Mouse (Mus musculus) layer of hippocampus, adult 18-20 months (tissue): ENCODE data around the gene Dpf2. TPM values are rescaled to one million over a fixed set of nuclear protein-coding genes. Genes with fewer than 3 reads are reported as not detected.

Source experiments
- DNase-seq, 2 experiments: peaks; one replicate each; pipeline ENCODE4 v3.0.0; 2022; ENCODE audit warnings: low spot score in 2 of 2
- total RNA-seq, 2 experiments: library from RNA; stranded (reverse); gene quantifications; 2 replicates each; pipeline ENCODE4 v1.2.3; 2021

Dpf2 gene
- total RNA-seq, 2 experiments from 2014 or later, result 90.8 to 100 TPM

GRCm38 (mm10) chr19:5871273-5871672 is 41.5 kb downstream of the Dpf2 start:
- DNase-seq, result no peak

DNA sequence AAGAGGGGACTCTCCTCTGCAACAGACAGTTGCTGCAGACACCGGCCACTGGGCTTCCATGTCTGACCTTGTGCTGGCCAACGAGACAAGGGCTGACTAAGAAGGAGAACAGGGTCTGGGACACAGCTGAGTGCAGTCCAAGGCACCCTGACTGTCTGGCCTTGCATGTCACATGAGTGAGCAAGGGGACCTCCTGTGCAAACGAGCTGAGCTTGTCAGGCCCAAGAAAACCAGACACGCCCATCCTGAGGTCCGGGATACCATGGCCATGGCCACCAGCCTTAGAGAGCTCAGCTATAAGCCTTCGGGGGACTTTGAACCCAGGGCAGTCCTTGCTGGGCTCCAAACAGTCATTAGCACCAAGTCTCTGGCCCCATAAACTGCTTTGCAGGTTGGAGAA is 44.7 kb downstream of the Dpf2 start:
- DNase-seq, result no peak

- DNase-seq, result no peak
Measured at GRCm38 (mm10) chr19:5864710-5865398, 48.0 kb downstream of the Dpf2 start.

GRCm38 (mm10) chr19:5863776-5864175 is 49.0 kb downstream of the Dpf2 start:
- DNase-seq, result no peak

- no peak for DNase-seq
Measured at GRCm38 (mm10) chr19:5862335-5863085, 50.3 kb downstream of the Dpf2 start.

DNA sequence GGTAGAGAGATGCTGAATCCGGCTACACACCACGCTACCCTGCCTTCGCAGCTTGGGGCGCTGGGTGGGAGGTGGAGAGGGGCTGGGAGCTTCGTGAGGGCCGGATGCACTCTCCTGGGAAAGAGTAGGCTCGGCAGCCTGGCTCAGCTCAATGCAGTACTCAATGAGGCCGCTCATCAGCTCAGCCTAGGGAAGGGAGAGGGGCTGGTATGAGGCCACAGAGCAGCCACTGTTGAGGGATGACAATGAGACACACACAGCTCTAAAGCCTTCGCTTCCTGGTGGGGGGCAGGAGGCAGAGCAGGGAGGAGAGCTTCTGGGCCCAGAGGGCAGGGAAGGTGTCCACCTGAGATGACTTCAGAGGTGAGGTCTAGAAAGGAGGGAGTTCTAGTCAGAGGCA is 56.2 kb downstream of the Dpf2 start:
- DNase-seq, result no peak

- no peak for DNase-seq
Measured at GRCm38 (mm10) chr19:5852035-5852722, 60.6 kb downstream of the Dpf2 start.

DNA sequence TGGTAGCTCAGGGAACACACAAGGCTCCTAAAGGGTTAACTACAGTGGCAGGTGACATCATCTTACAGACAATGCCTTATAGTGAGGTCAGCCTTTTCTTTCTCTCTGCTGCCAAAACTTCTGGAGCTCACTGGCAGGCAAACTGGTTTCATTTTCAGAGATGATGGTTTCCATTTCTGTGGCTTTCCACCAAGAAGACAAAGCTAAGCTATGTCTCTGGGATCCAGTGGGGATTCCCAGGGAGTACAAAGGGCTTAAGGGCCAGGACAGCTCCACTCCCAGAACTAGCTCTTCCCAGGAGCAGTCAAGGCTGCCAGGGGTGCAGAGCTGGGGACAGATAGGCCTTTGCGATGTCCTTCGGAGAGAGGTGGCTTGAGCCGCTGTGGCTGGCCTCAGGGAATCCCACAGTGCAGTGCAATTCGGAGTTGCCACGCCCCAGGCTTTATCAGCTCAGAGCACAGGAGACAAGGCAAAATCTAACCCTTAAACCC is 61.3 kb downstream of the Dpf2 start:
- no peak for DNase-seq

GRCm38 (mm10) chr19:5850860-5851259 is 62.0 kb downstream of the Dpf2 start:
- no peak for DNase-seq

DNA sequence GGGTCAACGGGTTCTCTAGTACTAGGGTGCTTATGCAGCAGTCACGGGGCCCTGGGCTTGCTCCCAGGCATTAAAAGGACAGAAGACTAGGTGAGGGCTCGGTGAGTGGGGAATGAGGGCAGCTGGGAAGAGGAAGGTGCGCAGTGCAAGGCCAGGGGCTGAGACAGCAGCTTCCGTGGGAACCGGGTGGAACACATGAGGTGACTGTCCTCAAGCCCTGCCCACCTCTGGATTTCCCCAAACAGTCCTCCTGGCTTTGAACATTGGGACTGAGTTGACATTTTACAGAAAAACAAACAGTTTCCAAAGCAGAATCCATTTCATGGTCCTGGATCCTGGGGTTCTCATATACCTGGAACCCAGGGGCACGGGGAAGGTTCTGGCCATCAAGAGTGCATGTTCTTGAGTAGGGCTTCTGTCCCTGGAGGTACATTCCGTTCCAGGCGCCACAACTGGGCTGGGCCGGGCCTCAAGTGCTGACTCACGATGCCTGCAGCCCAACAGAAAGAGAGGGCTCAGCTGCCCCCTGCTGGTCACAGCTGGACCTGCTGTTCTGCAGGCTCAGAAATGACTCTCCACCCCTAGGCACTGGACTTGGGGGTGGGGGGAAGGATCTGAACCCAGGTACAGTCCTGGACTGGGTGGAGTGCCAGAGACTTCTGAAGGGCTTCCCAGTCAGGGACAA is 62.8 kb downstream of the Dpf2 start:
- DNase-seq, result peak; percentile 85 to 96

GRCm38 (mm10) chr19:5848826-5849672 is 63.8 kb downstream of the Dpf2 start:
- DNase-seq, result no peak

- peak in 1 of 2 experiments; percentile 57 for DNase-seq
Measured at GRCm38 (mm10) chr19:5848032-5848825, 64.6 kb downstream of the Dpf2 start.

- DNase-seq, result peak in 1 of 2 experiments; percentile 31
Measured at GRCm38 (mm10) chr19:5847306-5847796, 65.5 kb downstream of the Dpf2 start.

DNA sequence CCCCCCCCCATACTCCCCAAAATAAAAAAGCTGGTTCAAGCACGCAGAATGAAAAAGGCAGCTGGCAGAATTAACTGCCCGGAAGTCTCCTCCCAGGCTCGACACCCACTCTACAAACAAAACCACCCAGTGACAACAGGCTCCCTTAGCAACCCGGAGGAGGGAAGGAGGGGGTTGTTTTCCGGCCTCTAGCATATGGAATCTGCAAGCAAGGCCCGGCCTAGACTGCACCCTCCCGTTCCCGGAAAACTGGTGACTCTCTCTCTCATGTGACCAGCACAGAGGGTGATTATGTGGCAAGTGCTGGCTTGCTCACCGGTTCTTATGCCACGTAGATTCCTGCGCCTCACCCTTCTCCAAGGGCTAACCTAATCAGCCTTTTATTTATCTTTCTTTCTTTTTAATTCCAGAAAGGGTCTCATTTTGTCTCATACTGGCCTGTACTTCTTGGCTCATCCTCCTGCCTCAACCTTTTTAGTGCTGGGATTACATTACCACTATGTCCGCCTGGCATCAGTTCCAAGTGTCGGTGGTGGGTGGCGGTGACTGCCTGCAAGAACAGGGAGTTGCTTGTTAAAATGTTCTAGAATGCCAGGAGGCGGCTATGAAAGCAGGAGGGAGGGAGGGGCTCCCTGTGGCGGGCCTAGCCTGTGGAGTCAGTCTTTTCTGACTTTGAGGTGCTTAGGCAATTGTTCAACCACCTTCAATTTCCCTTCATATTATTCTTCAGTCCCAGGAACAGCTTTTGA is 66.1 kb downstream of the Dpf2 start:
- peak; percentile 91 to 94 for DNase-seq
